Mouse (Mus musculus) limb, embryonic 12.5 days (tissue): Measurements from ENCODE around the gene Ppp1r18. TPM values are rescaled to one million over a fixed set of nuclear protein-coding genes. Genes with fewer than 3 reads are reported as not detected.

Experiments used
- ATAC-seq: fragments of 200-750 bp; cut with Nextera tagmentation; 2 replicates; pipeline ENCODE4 v1.8.0; 2017; ENCODE audit warnings: low read depth, moderate TSS enrichment; ENCODE audit not compliant: insufficient number of reproducible peaks, insufficient read depth, low FRiP score, low TSS enrichment
- H3K27ac ChIP-seq: fragments of 300-500 bp; sonication (generic); 2 replicates; pipeline ENCODE4 v1.5.1; 2016; ENCODE audit warnings: mild to moderate bottlenecking, moderate library complexity
- H3K27me3 ChIP-seq: fragments of 300-500 bp; sonication (generic); 2 replicates; pipeline ENCODE4 v1.6.1; 2016; ENCODE audit warnings: mild to moderate bottlenecking, moderate library complexity
- H3K36me3 ChIP-seq: fragments of 300-500 bp; sonication (generic); 2 replicates; pipeline ENCODE4 v1.6.1; 2016; ENCODE audit warnings: mild to moderate bottlenecking, moderate library complexity
- H3K4me1 ChIP-seq: fragments of 300-500 bp; sonication (generic); replicated peaks from 2 replicates; pipeline ENCODE4 v1.6.1; 2016
- H3K4me2 ChIP-seq: fragments of 300-500 bp; sonication (generic); 2 replicates; pipeline ENCODE4 v1.6.1; 2016; ENCODE audit warnings: mild to moderate bottlenecking, moderate library complexity
- H3K4me3 ChIP-seq: fragments of 300-500 bp; sonication (generic); replicated peaks from 2 replicates; pipeline ENCODE4 v1.5.1; 2016; ENCODE audit warnings: mild to moderate bottlenecking
- H3K9ac ChIP-seq: fragments of 300-500 bp; sonication (generic); replicated peaks from 2 replicates; pipeline ENCODE4 v1.6.1; 2016; ENCODE audit warnings: mild to moderate bottlenecking, moderate library complexity
- H3K9me3 ChIP-seq: fragments of 300-500 bp; sonication (generic); 2 replicates; pipeline ENCODE4 v1.6.1; 2016; ENCODE audit warnings: mild to moderate bottlenecking, moderate library complexity
- WGBS: fragments of 180-500 bp; shearing (Covaris S2); methylation state at CpG from one replicate; pipeline ENCODE4 v1.1.7; 2016; 5-methylcytosine and 5-hydroxymethylcytosine counted together
- polyA plus RNA-seq: library from polyadenylated mRNA; unstranded; fragments of >200 nt; fragmentation: Nextera tagmentation; extraction: Ambion mirVana; gene quantifications from 2 replicates; pipeline ENCODE4 v1.2.1, GENCODE M21; 2016

Gene Ppp1r18
- polyA plus RNA-seq, 1 experiment from 2014 or later, result 21.3 TPM

GRCm38 (mm10) chr17:35897644-35898573, 32.5 kb downstream of the Ppp1r18 start:
- Histone ChIP-seq H3K27me3 (no peaks in the 10 kb centered on the region), H3K4me3 (peak overlapping the region; percentile 80), H3K27ac (peak overlapping the region; percentile 41; the same call in 1 of the 2 replicates), H3K4me2 (peak overlapping the region; percentile 99), H3K36me3 (peaks cover 67% of the 10 kb centered on the region), H3K9me3 (no peaks in the 10 kb centered on the region), H3K4me1 (peaks cover 20% of the 10 kb centered on the region), H3K9ac (peak overlapping the region; percentile 37; the same call in 1 of the 2 replicates)
- ATAC-seq, result peak; percentile 39; the same call in 1 of the 2 replicates
- WGBS, result 40% methylated on average over 23 of the region's 23 CpGs

GRCm38 (mm10) chr17:35900636-35901035, 35.2 kb downstream of the Ppp1r18 start:
- H3K4me3 ChIP-seq, result no peak overlapping the region
- H3K9me3 ChIP-seq, result no peaks in the 10 kb centered on the region
- no peaks in the 10 kb centered on the region for H3K27me3 ChIP-seq
- no peak for ATAC-seq
- no peak overlapping the region for H3K4me2 ChIP-seq
- H3K4me1 ChIP-seq, result peaks cover 20% of the 10 kb centered on the region
- no peak overlapping the region for H3K9ac ChIP-seq
- H3K27ac ChIP-seq, result no peak overlapping the region
- peaks cover 73% of the 10 kb centered on the region for H3K36me3 ChIP-seq
- 96% methylated on average over 3 of the region's 3 CpGs for WGBS

- Histone ChIP-seq H3K4me3 (no peak overlapping the region), H3K36me3 (peaks cover 95% of the 10 kb centered on the region), H3K9me3 (no peaks in the 10 kb centered on the region), H3K4me2 (no peak overlapping the region), H3K27ac (no peak overlapping the region), H3K9ac (no peak overlapping the region), H3K4me1 (peaks cover 6% of the 10 kb centered on the region), H3K27me3 (no peaks in the 10 kb centered on the region)
- WGBS, result 93% methylated on average over 9 of the region's 9 CpGs
- ATAC-seq, result no peak
Observed at GRCm38 (mm10) chr17:35903343-35903991, 38.1 kb downstream of the Ppp1r18 start.

- Histone ChIP-seq H3K9ac (no peak overlapping the region), H3K36me3 (peaks cover 95% of the 10 kb centered on the region), H3K9me3 (no peaks in the 10 kb centered on the region), H3K4me2 (no peak overlapping the region), H3K4me1 (peaks cover 11% of the 10 kb centered on the region), H3K27me3 (no peaks in the 10 kb centered on the region), H3K4me3 (no peak overlapping the region), H3K27ac (no peak overlapping the region)
- 87% methylated on average over 4 of the region's 4 CpGs for WGBS
- ATAC-seq, result no peak
Observed at GRCm38 (mm10) chr17:35903992-35904355, 38.6 kb downstream of the Ppp1r18 start.

- H3K36me3 ChIP-seq, result peaks cover 79% of the 10 kb centered on the region
- no peaks in the 10 kb centered on the region for H3K27me3 ChIP-seq
- H3K9me3 ChIP-seq, result no peaks in the 10 kb centered on the region
- no peak overlapping the region for H3K4me2 ChIP-seq
- H3K27ac ChIP-seq, result no peak overlapping the region
- H3K4me3 ChIP-seq, result no peak overlapping the region
- WGBS, result 93% methylated on average over 1 of the region's 1 CpGs
- peaks cover 16% of the 10 kb centered on the region for H3K4me1 ChIP-seq
- ATAC-seq, result no peak
- no peak overlapping the region for H3K9ac ChIP-seq
Observed at GRCm38 (mm10) chr17:35905587-35905986, 40.2 kb downstream of the Ppp1r18 start.

- H3K36me3 ChIP-seq, result peaks cover 77% of the 10 kb centered on the region
- H3K27ac ChIP-seq, result no peak overlapping the region
Observed at GRCm38 (mm10) chr17:35907609-35908008, 42.2 kb downstream of the Ppp1r18 start.

GRCm38 (mm10) chr17:35909186-35909918, 44.0 kb downstream of the Ppp1r18 start:
- no peaks in the 10 kb centered on the region for H3K9me3 ChIP-seq
- peak; percentile 28 for ATAC-seq
- WGBS, result 22% methylated on average over 20 of the region's 20 CpGs
- peaks cover 78% of the 10 kb centered on the region for H3K36me3 ChIP-seq
- peaks cover 16% of the 10 kb centered on the region for H3K4me1 ChIP-seq
- peak overlapping the region; percentile 57 for H3K27ac ChIP-seq
- no peaks in the 10 kb centered on the region for H3K27me3 ChIP-seq
- H3K4me3 ChIP-seq, result peak overlapping the region; percentile 74
- peak overlapping the region; percentile 91 for H3K4me2 ChIP-seq
- H3K9ac ChIP-seq, result peak overlapping the region; percentile 81

More at GRCm38 (mm10) chr17:35907609-35908008, 42.2 kb downstream of the Ppp1r18 start:
- H3K4me1 ChIP-seq, result peaks cover 16% of the 10 kb centered on the region
- no peaks in the 10 kb centered on the region for H3K9me3 ChIP-seq
- no peaks in the 10 kb centered on the region for H3K27me3 ChIP-seq
- no peak overlapping the region for H3K9ac ChIP-seq
- 83% methylated on average over 2 of the region's 2 CpGs for WGBS
- no peak for ATAC-seq
- H3K4me3 ChIP-seq, result no peak overlapping the region
- H3K4me2 ChIP-seq, result no peak overlapping the region

- Histone ChIP-seq H3K36me3 (peaks cover 76% of the 10 kb centered on the region), H3K4me1 (peaks cover 16% of the 10 kb centered on the region), H3K27me3 (no peaks in the 10 kb centered on the region), H3K9ac (peak within 1 kb of the TSS; percentile 81), H3K4me3 (peak within 1 kb of the TSS; percentile 74), H3K27ac (peak within 1 kb of the TSS; percentile 57), H3K9me3 (no peaks in the 10 kb centered on the region), H3K4me2 (peak within 1 kb of the TSS; percentile 91)
- ATAC-seq, result peak; percentile 86
- 4% methylated on average over 25 of the region's 25 CpGs for WGBS
Observed at GRCm38 (mm10) chr17:35909919-35910369, 44.6 kb downstream of the Ppp1r18 start, which contains the start of gene Atat1. Gene Atat1 (minus strand): TSS chr17:35910075.

GRCm38 (mm10) chr17:35914975-35915374, 49.6 kb downstream of the Ppp1r18 start:
- Histone ChIP-seq H3K27me3 (no peaks in the 10 kb centered on the region), H3K4me3 (peak overlapping the region; percentile 70; the same call in 1 of the 2 replicates), H3K4me2 (peak overlapping the region; percentile 62), H3K27ac (no peak overlapping the region), H3K4me1 (peaks cover 14% of the 10 kb centered on the region), H3K9me3 (no peaks in the 10 kb centered on the region), H3K36me3 (peaks cover 39% of the 10 kb centered on the region), H3K9ac (no peak overlapping the region)
- WGBS, result 81% methylated on average over 6 of the region's 6 CpGs
- ATAC-seq, result no peak

- Histone ChIP-seq H3K36me3 (peaks cover 39% of the 10 kb centered on the region), H3K4me2 (peak overlapping the region; percentile 62), H3K4me1 (peaks cover 21% of the 10 kb centered on the region), H3K4me3 (peak overlapping the region; percentile 70), H3K9me3 (no peaks in the 10 kb centered on the region), H3K27ac (peak overlapping the region; percentile 96), H3K27me3 (no peaks in the 10 kb centered on the region), H3K9ac (peak overlapping the region; percentile 54)
- ATAC-seq, result peak; percentile 12; the same call in 1 of the 2 replicates
- WGBS, result 2% methylated on average over 28 of the region's 28 CpGs
Observed at GRCm38 (mm10) chr17:35915538-35916296, 50.3 kb downstream of the Ppp1r18 start.
